Mouse (Mus musculus) embryonic facial prominence, embryonic 12.5 days (tissue): ENCODE data around the gene Rgs16. TPM values are rescaled to one million over a fixed set of nuclear protein-coding genes. Genes with fewer than 3 reads are reported as not detected.

ENCODE experiments used
- ATAC-seq: fragments of 200-750 bp; cut with Nextera tagmentation; 2 replicates; pipeline ENCODE4 v1.8.0; 2017; ENCODE audit not compliant: insufficient number of reproducible peaks, insufficient read depth, low FRiP score, low TSS enrichment
- H3K27ac ChIP-seq: fragments of 300-500 bp; sonication (generic); 2 replicates; pipeline ENCODE4 v1.5.1; 2016; ENCODE audit warnings: mild to moderate bottlenecking
- H3K27me3 ChIP-seq: fragments of 300-500 bp; sonication (generic); 2 replicates; pipeline ENCODE4 v1.6.1; 2016; ENCODE audit warnings: mild to moderate bottlenecking, moderate library complexity
- H3K36me3 ChIP-seq: fragments of 300-500 bp; sonication (generic); 2 replicates; pipeline ENCODE4 v1.6.1; 2016; ENCODE audit warnings: mild to moderate bottlenecking
- H3K4me1 ChIP-seq: fragments of 300-500 bp; sonication (generic); 2 replicates; pipeline ENCODE4 v1.6.1; 2016
- H3K4me2 ChIP-seq: fragments of 300-500 bp; sonication (generic); replicated peaks from 2 replicates; pipeline ENCODE4 v1.6.1; 2016; ENCODE audit warnings: mild to moderate bottlenecking, moderate library complexity
- H3K4me3 ChIP-seq: fragments of 300-500 bp; sonication (generic); 2 replicates; pipeline ENCODE4 v1.5.1; 2016; ENCODE audit warnings: mild to moderate bottlenecking
- H3K9ac ChIP-seq: fragments of 300-500 bp; sonication (generic); 2 replicates; pipeline ENCODE4 v1.6.1; 2016; ENCODE audit warnings: mild to moderate bottlenecking, moderate library complexity
- H3K9me3 ChIP-seq: fragments of 300-500 bp; sonication (generic); 2 replicates; pipeline ENCODE4 v1.6.1; 2016; ENCODE audit warnings: mild to moderate bottlenecking, moderate library complexity
- WGBS: fragments of 180-500 bp; shearing (Covaris S2); methylation state at CpG from one replicate; pipeline ENCODE4 v1.1.7; 2016; 5-methylcytosine and 5-hydroxymethylcytosine counted together
- polyA plus RNA-seq: library from polyadenylated mRNA; unstranded; fragments of >200 nt; fragmentation: Nextera tagmentation; extraction: Ambion mirVana; gene quantifications from 2 replicates; pipeline ENCODE4 v1.2.1, GENCODE M21; 2016

Gene Rgs16
- polyA plus RNA-seq, 1 experiment from 2014 or later = 18.2 TPM

DNA sequence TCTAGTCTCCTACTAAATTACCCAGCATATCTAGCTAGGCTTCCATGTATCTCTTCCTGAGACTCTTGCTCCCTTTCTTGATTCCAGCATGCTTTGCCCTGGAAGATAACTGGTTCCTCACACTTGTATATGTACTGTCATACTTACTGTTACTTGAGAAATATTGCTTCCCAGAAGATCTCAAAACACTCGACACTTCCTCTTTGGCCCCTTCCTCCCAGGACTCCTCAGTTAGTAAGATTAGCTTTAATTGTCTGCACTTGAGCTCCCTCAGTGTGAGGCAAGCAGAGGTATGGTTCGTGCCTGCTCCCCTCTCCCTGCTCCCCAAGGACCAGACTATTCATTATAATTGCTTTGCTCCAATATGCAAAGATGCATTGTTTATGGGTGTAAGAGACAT is 50.6 kb downstream of the Rgs16 start:
- Histone ChIP-seq H3K36me3 (no peaks in the 10 kb centered on the region), H3K4me2 (no peak overlapping the region), H3K27me3 (no peaks in the 10 kb centered on the region), H3K4me1 (no peaks in the 10 kb centered on the region), H3K4me3 (no peak overlapping the region), H3K9ac (no peak overlapping the region), H3K9me3 (no peaks in the 10 kb centered on the region), H3K27ac (no peak overlapping the region)
- ATAC-seq = no peak
- WGBS = 47% methylated on average over 2 of the region's 2 CpGs

DNA sequence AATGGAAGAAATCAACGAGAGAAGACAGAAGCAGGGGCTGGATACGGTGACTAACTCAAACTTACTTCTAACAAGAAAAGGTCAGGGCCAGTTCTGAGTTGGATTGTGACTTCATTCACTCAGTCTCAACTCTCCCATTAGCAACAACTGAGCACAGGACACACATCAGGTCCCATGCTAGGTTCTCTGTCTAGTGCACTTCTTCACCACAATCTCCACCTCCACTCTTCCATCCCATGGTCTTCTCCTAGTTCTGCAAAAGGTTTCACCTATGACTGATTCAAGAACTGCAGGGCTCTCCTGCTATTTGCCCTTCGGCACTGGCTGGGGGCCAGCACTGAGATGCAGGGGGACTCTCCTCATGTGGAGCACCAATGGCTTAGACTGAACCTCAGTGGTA is 54.1 kb downstream of the Rgs16 start:
- no peak overlapping the region for H3K27ac ChIP-seq
- H3K4me3 ChIP-seq = no peak overlapping the region
- WGBS = 79% methylated on average over 3 of the region's 3 CpGs
- no peak for ATAC-seq
- H3K9ac ChIP-seq = no peak overlapping the region
- no peaks in the 10 kb centered on the region for H3K9me3 ChIP-seq
- no peaks in the 10 kb centered on the region for H3K4me1 ChIP-seq
- H3K36me3 ChIP-seq = no peaks in the 10 kb centered on the region
- no peak overlapping the region for H3K4me2 ChIP-seq
- no peaks in the 10 kb centered on the region for H3K27me3 ChIP-seq

Other genes starting within 250 kb of the Rgs16 start
- gene Npl, start 190.3 kb upstream of the Rgs16 start, polyA plus RNA-seq = 7.9 and 9.4 TPM in 2 replicates
- 2.3 and 2.9 TPM in 2 replicates for gene Rgs8, start 87.3 kb upstream of the Rgs16 start, polyA plus RNA-seq
- gene Rnasel, start 9.1 kb downstream of the Rgs16 start, polyA plus RNA-seq = 15.3 and 15.7 TPM in 2 replicates
- 0.13 TPM in 1 of 2 replicates, not detected in the other for gene Rgsl1, start 103.8 kb downstream of the Rgs16 start, polyA plus RNA-seq
- 0.27 and 0.37 TPM in 2 replicates for gene Teddm1b, start 134.0 kb downstream of the Rgs16 start, polyA plus RNA-seq
- gene Teddm1a, start 151.4 kb downstream of the Rgs16 start, polyA plus RNA-seq = not detected in 2 replicates
- gene Glul, start 159.6 kb downstream of the Rgs16 start, polyA plus RNA-seq = 107 and 117 TPM in 2 replicates
- gene Teddm2, start 159.9 kb downstream of the Rgs16 start, polyA plus RNA-seq = 0.65 and 0.86 TPM in 2 replicates